Mouse (Mus musculus): ENCODE measurements at regions not wholly inside any gene's neighbourhood (a gene's known extent, or its start where the extent isn't known, plus 50 kb on each side); places are given as distances from the start of the nearest gene placed in this dataset.
A peak's percentile ranks its signal among the peaks of the same experiment; 100 is the strongest.

- DNase-seq (ENCODE audit: low spot score in 2 of 2): no peak
These were observed 188.9 kb upstream of the Fat4 start for GRCm38 (mm10) chr3:38697871-38698270.

- DNase-seq (ENCODE audit: low spot score in 2 of 2): no peak
These were observed 189.4 kb upstream of the Fat4 start for GRCm38 (mm10) chr3:38697349-38697748.

GRCm38 (mm10) chr3:38695836-38696235 lies 190.9 kb upstream of the Fat4 start:
- DNase-seq (ENCODE audit: low spot score in 2 of 2): peak in 1 of 2 experiments; percentile 5

- no peak for DNase-seq (ENCODE audit: low spot score in 2 of 2)
These were observed 194.0 kb upstream of the Fat4 start for GRCm38 (mm10) chr3:38692768-38693167.

GRCm38 (mm10) chr3:38684247-38684991 lies 199.8 kb upstream of the Ankrd50 start:
- DNase-seq (ENCODE audit: low spot score in 2 of 2): no peak

GRCm38 (mm10) chr3:38663670-38664494 lies 179.2 kb upstream of the Ankrd50 start:
- no peak for DNase-seq (ENCODE audit: low spot score in 2 of 2)

- no peak for DNase-seq (ENCODE audit: low spot score in 2 of 2)
These were observed 178.4 kb upstream of the Ankrd50 start for GRCm38 (mm10) chr3:38663023-38663422.

- DNase-seq (ENCODE audit: low spot score in 2 of 2): no peak
These were observed 172.1 kb upstream of the Ankrd50 start for GRCm38 (mm10) chr3:38656790-38657189.

- DNase-seq (ENCODE audit: low spot score in 2 of 2): no peak
These were observed 169.3 kb upstream of the Ankrd50 start for GRCm38 (mm10) chr3:38653928-38654327.

- no peak for DNase-seq (ENCODE audit: low spot score in 2 of 2)
These were observed 168.5 kb upstream of the Ankrd50 start for GRCm38 (mm10) chr3:38652985-38653685.

- DNase-seq (ENCODE audit: low spot score in 2 of 2): no peak
These were observed 165.5 kb upstream of the Ankrd50 start for GRCm38 (mm10) chr3:38650176-38650575.

- DNase-seq (ENCODE audit: low spot score in 2 of 2): no peak
These were observed 164.0 kb upstream of the Ankrd50 start for GRCm38 (mm10) chr3:38648633-38649032.

GRCm38 (mm10) chr3:38647737-38648330 lies 163.2 kb upstream of the Ankrd50 start:
- no peak for DNase-seq (ENCODE audit: low spot score in 2 of 2)

- no peak for DNase-seq (ENCODE audit: low spot score in 2 of 2)
These were observed 157.1 kb upstream of the Ankrd50 start for GRCm38 (mm10) chr3:38641733-38642132.

GRCm38 (mm10) chr3:38636806-38637205 lies 152.2 kb upstream of the Ankrd50 start:
- no peak for DNase-seq (ENCODE audit: low spot score in 2 of 2)

- no peak for DNase-seq (ENCODE audit: low spot score in 2 of 2)
These were observed 148.7 kb upstream of the Ankrd50 start for GRCm38 (mm10) chr3:38633347-38633746.

GRCm38 (mm10) chr3:38625575-38626184 lies 141.0 kb upstream of the Ankrd50 start:
- DNase-seq (ENCODE audit: low spot score in 2 of 2): no peak

GRCm38 (mm10) chr3:38617989-38618388 lies 133.3 kb upstream of the Ankrd50 start:
- DNase-seq (ENCODE audit: low spot score in 2 of 2): peak in 1 of 2 experiments; percentile 33

GRCm38 (mm10) chr3:38617217-38617616 lies 132.6 kb upstream of the Ankrd50 start:
- no peak for DNase-seq (ENCODE audit: low spot score in 2 of 2)

- no peak for DNase-seq (ENCODE audit: low spot score in 2 of 2)
These were observed 129.1 kb upstream of the Ankrd50 start for GRCm38 (mm10) chr3:38613706-38614105.

- DNase-seq (ENCODE audit: low spot score in 2 of 2): no peak
These were observed 106.9 kb upstream of the Ankrd50 start for GRCm38 (mm10) chr3:38591531-38591930.
